Mouse (Mus musculus): Measurements from ENCODE around the gene Arid1a.

The Arid1a gene

GRCm38 (mm10) chr4:133756514-133757268 is at the start of gene Arid1a:
Arid1a (minus strand) TSS chr4:133756769.
- in situ Hi-C loops (cut with MseI, MboI), result loop anchor here (5.0 kb wide), 1 partner anchor 56 kb away; no protein-coding TSS in a partner anchor

- in situ Hi-C loops (cut with MseI, MboI), result no loop called here
Measured at GRCm38 (mm10) chr4:133804401-133805263, 48.1 kb upstream of the Arid1a start.

DNA sequence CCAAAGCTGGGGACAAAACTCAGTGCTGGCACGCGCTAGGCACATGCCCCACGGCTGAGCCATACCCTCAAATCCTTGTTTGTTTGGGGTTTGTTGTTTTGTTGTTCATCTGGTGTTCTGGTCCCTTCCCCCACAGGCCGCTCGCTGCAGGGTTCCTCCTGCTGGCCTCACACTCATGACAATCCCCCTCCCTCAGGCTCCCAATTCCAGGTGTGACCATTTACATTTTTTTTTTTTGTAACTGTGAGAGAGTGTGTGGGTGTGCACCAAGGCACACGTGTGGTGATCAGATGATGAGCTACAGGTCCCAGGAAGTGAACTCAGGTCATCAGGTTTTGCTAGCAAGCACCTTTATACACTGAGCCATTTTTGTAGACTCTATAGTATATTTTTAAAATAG is 44.0 kb upstream of the Arid1a start:
- in situ Hi-C loops (cut with MseI, MboI), result no loop called here

DNA sequence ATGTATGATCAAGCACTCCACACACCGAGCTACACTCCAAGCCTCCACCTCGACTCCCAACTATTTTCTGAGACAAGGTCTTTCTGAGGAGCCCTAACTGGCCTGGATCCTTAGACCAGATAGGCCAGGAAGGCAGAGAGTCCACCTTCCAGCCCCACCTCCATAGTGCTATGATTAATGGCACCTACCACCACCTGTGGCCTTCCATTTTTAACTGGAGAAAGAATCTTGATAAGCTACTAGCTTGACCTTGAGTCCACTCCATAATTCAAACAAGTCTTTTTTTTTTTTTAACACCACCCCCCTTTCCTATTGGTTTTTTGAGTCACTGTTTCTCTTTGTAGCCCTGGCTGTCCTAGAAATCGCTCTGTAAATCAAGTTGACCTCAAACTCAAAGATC is 36.7 kb upstream of the Arid1a start:
- in situ Hi-C loops (cut with MseI, MboI), result no loop called here

GRCm38 (mm10) chr4:133774570-133775554 is 18.3 kb upstream of the Arid1a start:
- in situ Hi-C loops (cut with MseI, MboI), result no loop called here

- in situ Hi-C loops (cut with MseI, MboI), result no loop called here
Measured at GRCm38 (mm10) chr4:133769157-133769556, 12.6 kb upstream of the Arid1a start.

DNA sequence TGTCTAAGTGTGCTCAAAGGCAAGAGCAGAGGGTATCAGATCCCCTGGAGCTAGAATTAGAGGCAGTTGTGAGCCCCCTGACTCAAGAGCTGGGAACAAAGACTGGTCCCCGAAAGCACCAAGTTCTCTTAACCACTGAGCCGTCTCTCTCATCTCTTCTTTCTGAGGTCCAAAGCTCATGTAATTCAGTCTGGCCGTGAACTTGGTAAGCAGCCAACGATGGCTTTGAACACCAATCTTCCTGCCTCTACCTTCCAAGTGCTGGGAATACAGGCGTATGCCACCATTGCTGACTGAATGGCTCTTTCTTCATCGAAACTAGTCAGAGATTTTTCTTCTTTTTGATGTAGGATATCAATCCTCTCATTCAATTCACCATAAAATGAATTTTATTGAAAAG is 6.5 kb upstream of the Arid1a start:
- in situ Hi-C loops (cut with MseI, MboI), result no loop called here

DNA sequence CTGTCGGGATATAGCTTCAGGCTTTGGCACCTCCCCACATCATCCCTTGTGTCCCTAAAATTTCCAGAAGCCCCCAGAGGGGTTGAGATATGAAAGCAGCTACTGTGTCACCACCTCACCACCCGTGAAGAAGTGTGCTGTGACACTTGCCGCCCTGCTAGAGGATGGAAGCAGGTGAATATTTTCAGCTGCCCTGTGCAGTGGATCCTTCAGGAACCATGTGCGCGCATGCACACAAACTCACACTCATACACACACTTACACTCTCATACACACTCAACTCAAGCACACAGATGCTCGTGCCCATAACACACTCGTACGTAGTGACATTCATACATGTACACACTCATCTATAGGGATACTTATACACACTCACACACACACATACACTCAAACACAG is 3.1 kb upstream of the Arid1a start:
- in situ Hi-C loops (cut with MseI, MboI), result loop anchor here (5.0 kb wide), 1 partner anchor 53 kb away; no protein-coding TSS in a partner anchor

DNA sequence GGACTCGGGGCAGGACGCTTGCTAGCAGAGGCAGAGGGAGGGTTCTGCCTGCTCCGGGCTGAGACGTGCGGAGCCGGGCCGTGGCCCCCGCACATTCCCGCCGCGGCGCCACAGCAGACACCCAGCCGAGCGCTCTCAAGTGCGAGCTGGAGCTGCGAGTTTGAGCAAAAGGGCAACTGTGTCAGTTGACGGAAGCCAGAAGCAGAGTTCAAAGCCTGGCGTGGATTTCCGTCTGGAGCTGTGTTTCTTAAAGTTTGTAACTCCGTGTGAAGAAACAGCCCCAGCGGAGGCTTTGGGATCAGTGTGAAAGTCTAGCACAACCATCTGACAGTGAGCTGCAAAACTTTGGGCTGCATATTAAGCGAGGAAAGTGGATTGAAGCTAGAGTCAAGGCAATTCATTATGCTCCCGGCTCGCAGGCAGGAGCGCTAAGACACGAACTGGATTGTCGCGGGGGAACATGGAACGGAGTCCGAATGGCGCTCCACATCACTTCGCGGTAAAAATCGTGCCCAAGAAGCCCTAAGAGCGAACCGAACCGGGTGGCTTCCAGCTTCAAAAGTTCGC is 783 bp upstream of the Arid1a start:
- in situ Hi-C loops (cut with MseI, MboI), result loop anchor here (5.0 kb wide), 1 partner anchor 55 kb away; no protein-coding TSS in a partner anchor

- in situ Hi-C loops (cut with MseI, MboI), result loop anchor here (5.0 kb wide), 1 partner anchor 56 kb away; no protein-coding TSS in a partner anchor
Measured at GRCm38 (mm10) chr4:133755861-133756371, 653 bp downstream of the Arid1a start.

DNA sequence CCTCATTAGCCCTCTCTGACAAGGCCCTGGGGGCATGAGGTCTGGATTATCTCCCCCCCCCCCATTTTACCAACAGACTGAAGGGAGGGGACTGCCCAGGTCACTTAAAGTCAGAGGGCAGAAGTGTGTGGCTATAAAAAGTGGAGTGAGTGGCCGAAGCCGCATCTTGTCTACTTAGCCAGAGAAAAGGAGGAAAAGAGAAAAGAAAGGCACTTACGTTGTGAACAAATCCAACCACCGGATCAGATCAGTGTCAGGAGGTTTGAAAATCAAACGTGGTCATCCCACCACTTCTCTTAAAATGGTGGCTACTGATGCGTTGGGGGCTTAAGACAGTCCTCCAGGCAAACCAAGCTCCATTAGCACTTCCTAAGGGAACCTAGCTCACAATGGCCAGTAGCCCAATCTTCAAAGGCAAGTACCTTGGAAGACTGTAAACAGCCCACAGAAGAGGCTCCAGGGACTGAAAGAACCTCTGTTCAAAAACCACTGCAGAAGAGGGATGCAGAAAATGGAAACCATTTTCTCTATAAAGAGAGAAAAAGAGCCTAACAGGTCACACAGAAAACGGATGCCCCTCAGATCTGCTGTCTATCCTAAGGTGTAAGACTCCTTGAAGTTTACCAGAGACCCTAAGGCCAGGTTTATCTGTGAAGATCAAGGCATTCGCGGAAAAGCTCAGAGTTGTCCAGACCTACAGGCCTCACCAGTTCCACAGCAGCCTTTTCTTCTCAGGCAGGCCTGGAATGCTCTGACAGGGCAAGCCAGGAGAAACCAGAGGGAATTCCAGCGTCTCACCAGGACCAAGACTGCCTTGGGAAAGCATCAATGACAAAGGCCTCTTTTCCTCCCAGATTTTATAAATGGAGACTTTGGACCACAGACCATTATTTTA is 1.5 kb downstream of the Arid1a start:
- in situ Hi-C loops (cut with MseI, MboI), result loop anchor here (5.0 kb wide), 1 partner anchor 57 kb away; no protein-coding TSS in a partner anchor

DNA sequence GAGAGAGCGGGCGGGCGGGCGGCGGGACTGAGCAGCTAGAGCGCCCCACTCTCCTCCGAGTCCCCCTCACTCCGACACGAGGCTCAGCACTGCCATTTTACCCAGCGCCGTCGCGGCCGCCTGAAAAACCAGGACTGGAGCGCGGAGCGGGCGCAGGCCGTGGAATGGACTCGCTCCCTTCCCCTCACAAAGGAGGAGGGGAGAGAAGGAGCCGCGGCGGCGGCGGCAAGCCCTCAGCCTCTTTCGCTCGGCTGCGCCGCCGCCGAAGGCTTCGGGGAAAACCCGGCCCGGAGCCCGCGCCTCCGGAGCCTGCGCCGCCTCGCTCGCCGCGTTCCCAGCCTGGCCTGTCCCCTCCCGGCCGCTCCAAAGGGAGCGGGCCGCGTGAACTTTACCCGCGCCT is 2.3 kb downstream of the Arid1a start:
- in situ Hi-C loops (cut with MseI, MboI), result no loop called here

- in situ Hi-C loops (cut with MseI, MboI), result no loop called here
Measured at GRCm38 (mm10) chr4:133753375-133754190, 3.0 kb downstream of the Arid1a start.

GRCm38 (mm10) chr4:133752449-133753374 is 3.9 kb downstream of the Arid1a start:
- in situ Hi-C loops (cut with MseI, MboI), result no loop called here

- in situ Hi-C loops (cut with MseI, MboI), result no loop called here
Measured at GRCm38 (mm10) chr4:133751521-133752448, 4.8 kb downstream of the Arid1a start.

GRCm38 (mm10) chr4:133750184-133750775 is 6.3 kb downstream of the Arid1a start:
- in situ Hi-C loops (cut with MseI, MboI), result no loop called here

All from mouse trophoblast stem cell (cell line).